Comparison of ENCODE assay signal across 8 mouse cellular contexts in the genomic region with DNA sequence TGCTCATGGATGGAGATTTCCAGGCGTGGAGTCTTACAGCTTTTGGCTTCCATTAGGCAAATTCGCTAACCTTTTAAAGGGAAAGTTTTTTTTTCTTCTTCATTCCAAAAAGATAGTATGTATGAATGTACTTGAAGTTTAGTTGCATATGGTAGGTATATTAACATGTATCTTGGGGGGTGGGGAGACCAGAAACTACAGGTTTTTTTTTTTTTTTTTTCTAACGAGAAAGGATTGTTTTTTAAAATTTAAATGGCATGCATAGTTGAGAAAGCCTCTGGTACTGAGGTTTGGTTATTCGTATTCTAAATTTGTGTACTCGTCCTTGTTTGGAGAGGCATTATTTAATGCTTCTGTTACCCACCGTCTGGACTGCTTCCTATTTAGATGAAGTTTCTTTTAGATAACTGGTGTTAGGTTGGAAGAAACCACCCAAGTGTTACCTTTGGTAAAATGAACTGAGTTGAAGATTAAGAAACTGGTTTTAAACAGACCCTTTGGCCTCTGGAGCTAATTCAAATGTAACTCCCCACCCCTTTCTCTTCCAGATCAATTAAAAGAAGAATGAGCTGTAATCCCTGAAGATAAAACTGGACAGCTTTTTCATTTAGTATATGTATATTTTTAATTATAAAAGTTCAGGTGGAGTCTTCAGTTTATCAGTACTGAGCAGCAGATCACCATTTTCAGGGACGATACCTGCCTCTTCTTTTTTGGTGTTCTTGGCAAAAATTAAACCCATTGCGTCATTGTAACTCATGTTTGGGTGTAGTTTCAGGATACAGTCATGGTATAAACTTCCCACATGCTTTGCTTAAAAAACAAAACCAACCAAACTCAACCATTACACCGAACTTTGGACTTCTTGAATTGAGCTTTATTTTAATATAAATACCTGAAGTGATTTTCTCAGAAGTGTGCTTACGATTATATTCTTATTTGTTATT. TPM values are rescaled to one million over a fixed set of nuclear protein-coding genes. Genes with fewer than 3 reads are reported as not detected.
DNase-seq lines count a peak whose midpoint lies in the region; ATAC-seq lines count a peak whose summit lies in the region.

No protein-coding gene starts in this region.

- peak; percentile 52 for DNase-seq in CD4-positive, CD25-positive, alpha-beta regulatory T cell, adult 2 months (ENCODE audit: low read depth, low spot score)
- DNase-seq in lung, postnatal 14 days, result no peak
- no peak for DNase-seq in cerebellum, adult 11-12 months

- no peaks in the 10 kb centered on the region for H3K27me3 ChIP-seq in lung, embryonic 15.5 days
- no peaks in the 10 kb centered on the region for H3K27me3 ChIP-seq in intestine, embryonic 16.5 days (replicated peaks; ENCODE audit: control insufficient read depth, insufficient read depth, low read length)
- no peaks in the 10 kb centered on the region for H3K27me3 ChIP-seq in neural tube, embryonic 14.5 days (ENCODE audit: control insufficient read depth, insufficient read depth, low read length)

- H3K4me1 ChIP-seq in lung, embryonic 15.5 days, result peaks cover 45% of the 10 kb centered on the region
- peaks cover 25% of the 10 kb centered on the region for H3K4me1 ChIP-seq in intestine, embryonic 16.5 days (ENCODE audit: control insufficient read depth, insufficient read depth, low read length)
- H3K4me1 ChIP-seq in neural tube, embryonic 14.5 days (ENCODE audit: control insufficient read depth, insufficient read depth, low read length), result peaks cover 41% of the 10 kb centered on the region

- peak overlapping the region; percentile 99 for H3K27ac ChIP-seq in lung, embryonic 15.5 days
- peak overlapping the region; percentile 99 for H3K27ac ChIP-seq in intestine, embryonic 16.5 days (ENCODE audit: low read length)
- H3K27ac ChIP-seq in neural tube, embryonic 14.5 days (ENCODE audit: low read depth, low read length), result peak overlapping the region; percentile 99; the same call in 1 of the 2 replicates

- peak overlapping the region; percentile 88 for H3K9ac ChIP-seq in lung, embryonic 15.5 days
- peak overlapping the region; percentile 94 for H3K9ac ChIP-seq in intestine, embryonic 16.5 days (ENCODE audit: low read depth, low read length)
- peak overlapping the region; percentile 98 for H3K9ac ChIP-seq in neural tube, embryonic 14.5 days (replicated peaks; ENCODE audit: low read depth, low read length)

- no peaks in the 10 kb centered on the region for H3K9me3 ChIP-seq in lung, embryonic 15.5 days
- no peaks in the 10 kb centered on the region; the same call in 1 of the 2 replicates for H3K9me3 ChIP-seq in intestine, embryonic 16.5 days (ENCODE audit: control insufficient read depth, low read length)
- no peaks in the 10 kb centered on the region for H3K9me3 ChIP-seq in neural tube, embryonic 14.5 days (ENCODE audit: control insufficient read depth, low read length)

- ATAC-seq in CD4-positive, CD25-positive, alpha-beta regulatory T cell, adult 4 months, result no peak
- ATAC-seq in lung, embryonic 15.5 days (ENCODE audit: borderline replicate concordance, extremely low read depth, low FRiP score, low TSS enrichment), result no peak
- ATAC-seq in intestine, embryonic 16.5 days, result no peak
- ATAC-seq in neural tube, embryonic 14.5 days (ENCODE audit: low read depth), result no peak
- no peak for ATAC-seq in inflammation-experienced regulatory T-cells, adult 6 months

- 24% methylated on average over 10 of the region's 10 CpGs for WGBS in lung, embryonic 15.5 days
- WGBS in intestine, embryonic 16.5 days, result 35% methylated on average over 10 of the region's 10 CpGs
- 39% methylated on average over 10 of the region's 10 CpGs for WGBS in neural tube, embryonic 14.5 days

- peak overlapping the region; percentile 98 for H3K4me3 ChIP-seq in lung, embryonic 15.5 days
- peak overlapping the region; percentile 92 for H3K4me3 ChIP-seq in intestine, embryonic 16.5 days (ENCODE audit: low read length)
- peak overlapping the region; percentile 98 for H3K4me3 ChIP-seq in neural tube, embryonic 14.5 days (ENCODE audit: low read depth, low read length)

- peak overlapping the region; percentile 79 for H3K4me2 ChIP-seq in lung, embryonic 15.5 days
- peak overlapping the region; percentile 75 for H3K4me2 ChIP-seq in intestine, embryonic 16.5 days (ENCODE audit: low read depth, low read length)
- peak overlapping the region; percentile 50 for H3K4me2 ChIP-seq in neural tube, embryonic 14.5 days (ENCODE audit: low read depth, low read length)

- H3K36me3 ChIP-seq in lung, embryonic 15.5 days, result no peaks in the 10 kb centered on the region
- no peaks in the 10 kb centered on the region for H3K36me3 ChIP-seq in intestine, embryonic 16.5 days (ENCODE audit: control insufficient read depth, insufficient read depth, low read length)
- no peaks in the 10 kb centered on the region for H3K36me3 ChIP-seq in neural tube, embryonic 14.5 days (ENCODE audit: control insufficient read depth, insufficient read depth, low read length)

RNA-seq across cellular contexts. Expression of gene Skil, which starts 1.6 kb away (rescaled TPM):
- 10 to 100 TPM; 60.4 to 66.0 TPM for polyA plus RNA-seq in CD4-positive, CD25-positive, alpha-beta regulatory T cell, adult 4 months (2017; shearing (Covaris generic))
- 20.6 and 22.0 TPM in 2 replicates for polyA plus RNA-seq in lung, embryonic 15.5 days (2015; fragmentation: Nextera tagmentation; extraction: Ambion mirVana)
- polyA plus RNA-seq in intestine, embryonic 16.5 days (2015; fragmentation: Nextera tagmentation; extraction: Ambion mirVana), result 14.2 and 15.9 TPM in 2 replicates
- 38.3 and 39.7 TPM in 2 replicates for polyA plus RNA-seq in neural tube, embryonic 14.5 days (2014; fragmentation: Nextera tagmentation; extraction: Ambion mirVana)
- polyA plus RNA-seq in inflammation-experienced regulatory T-cells, adult 6 months (2017; shearing (Covaris generic)), result 10 to 100 TPM; 29.8 to 63.7 (median 62.7) TPM

RNA-seq across cellular contexts. Expression of gene Cldn11, which starts 53.3 kb away (rescaled TPM):
- polyA plus RNA-seq in CD4-positive, CD25-positive, alpha-beta regulatory T cell, adult 4 months (2017; shearing (Covaris generic)), result not detected
- 5.6 and 7.7 TPM in 2 replicates for polyA plus RNA-seq in lung, embryonic 15.5 days (2015; fragmentation: Nextera tagmentation; extraction: Ambion mirVana)
- 4.4 and 5.2 TPM in 2 replicates for polyA plus RNA-seq in intestine, embryonic 16.5 days (2015; fragmentation: Nextera tagmentation; extraction: Ambion mirVana)
- polyA plus RNA-seq in neural tube, embryonic 14.5 days (2014; fragmentation: Nextera tagmentation; extraction: Ambion mirVana), result 2.1 and 58.1 TPM in 2 replicates
- not detected for polyA plus RNA-seq in inflammation-experienced regulatory T-cells, adult 6 months (2017; shearing (Covaris generic))
